ENCODE assay signal across 7 mouse cellular contexts in the genomic region with DNA sequence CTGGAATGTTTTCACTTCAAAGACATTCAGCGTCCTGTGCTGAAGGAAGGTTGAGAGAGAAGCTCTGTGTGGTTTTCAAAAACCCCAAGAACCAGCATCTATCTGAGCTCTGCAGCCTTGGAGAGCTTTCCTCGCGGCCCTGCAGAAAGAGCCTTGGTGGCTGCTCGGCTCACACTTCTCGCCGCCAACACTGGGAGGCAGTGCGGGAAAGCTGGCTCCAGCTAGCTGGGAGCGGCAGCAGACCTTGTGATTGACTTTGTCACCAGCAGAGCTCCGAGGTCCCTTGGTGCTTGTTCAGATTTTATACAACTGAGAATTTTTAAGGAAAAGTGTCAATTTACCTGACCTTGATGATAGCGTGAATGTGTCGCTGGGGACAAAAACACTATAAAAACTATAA.
A peak's percentile ranks its signal among the peaks of the same experiment; 100 is the strongest.
DNase-seq lines count a peak whose midpoint lies in the region; ATAC-seq and TF ChIP-seq lines count a peak whose summit lies in the region.

No protein-coding gene starts in this region.

- peaks cover 20% of the 10 kb centered on the region for H3K27me3 ChIP-seq in forebrain, embryonic 11.5 days (ENCODE audit: control insufficient read depth, insufficient read depth, low read length)
- 0 out of 2 replicates have a peak, but pooled peaks cover 4% of the 10 kb centered on the region for H3K27me3 ChIP-seq in intestine, postnatal 0 days (replicated peaks; ENCODE audit: control insufficient read depth, insufficient read depth, low read length)
- H3K27me3 ChIP-seq in midbrain, embryonic 16.5 days (ENCODE audit: control insufficient read depth, insufficient read depth, low read depth, low read length), result peaks cover 22% of the 10 kb centered on the region

- peak; percentile 92 for TF ChIP-seq CTCF in intestine, postnatal 0 days (IDR thresholded peaks at IDR 0.05; ENCODE audit: low read depth)

- no peaks in the 10 kb centered on the region for H3K4me1 ChIP-seq in forebrain, embryonic 11.5 days (replicated peaks; ENCODE audit: control insufficient read depth, insufficient read depth, low read length)
- no peaks in the 10 kb centered on the region for H3K4me1 ChIP-seq in intestine, postnatal 0 days (replicated peaks; ENCODE audit: control insufficient read depth, insufficient read depth, low read length)
- no peaks in the 10 kb centered on the region for H3K4me1 ChIP-seq in midbrain, embryonic 16.5 days (ENCODE audit: control insufficient read depth, insufficient read depth, low read length)

- no peak overlapping the region for H3K9ac ChIP-seq in forebrain, embryonic 11.5 days (ENCODE audit: low read length)
- no peak overlapping the region for H3K9ac ChIP-seq in intestine, postnatal 0 days (ENCODE audit: low read depth, low read length)
- H3K9ac ChIP-seq in midbrain, embryonic 16.5 days (ENCODE audit: low read depth, low read length), result no peak overlapping the region

- H3K4me2 ChIP-seq in forebrain, embryonic 11.5 days (ENCODE audit: low read depth, low read length, severe bottlenecking), result no peak overlapping the region
- no peak overlapping the region for H3K4me2 ChIP-seq in intestine, postnatal 0 days (replicated peaks; ENCODE audit: low read depth)
- H3K4me2 ChIP-seq in midbrain, embryonic 16.5 days (ENCODE audit: low read length), result 0 out of 2 replicates have a peak overlapping the region, but pooled peaks have one; percentile 3

- no peak for ATAC-seq in forebrain, embryonic 11.5 days (replicated peaks; ENCODE audit: low FRiP score)
- ATAC-seq in intestine, postnatal 0 days, result peak; percentile 69; the same call in 1 of the 2 replicates
- ATAC-seq in midbrain, embryonic 16.5 days, result peak; percentile 68; the same call in 1 of the 2 replicates

- intact Hi-C loops in left cerebral cortex, postnatal 14 days (cut with DNase I), result loop anchor here (5.0 kb wide), 1 partner anchor 292 kb away; no protein-coding TSS in a partner anchor

- no peak overlapping the region for H3K27ac ChIP-seq in forebrain, embryonic 11.5 days (ENCODE audit: low read depth, low read length)
- no peak overlapping the region for H3K27ac ChIP-seq in intestine, postnatal 0 days (ENCODE audit: low read depth, low read length)
- H3K27ac ChIP-seq in midbrain, embryonic 16.5 days (ENCODE audit: low read length), result no peak overlapping the region

- DNase-seq in WW6 (ENCODE audit: low read depth, low spot score), result peak; percentile 22
- DNase-seq in c-Kit-positive CD71-negative TER-119-negative erythroid progenitor cells, embryonic 14.5 days (ENCODE audit: low read depth), result peak; percentile 2
- DNase-seq in forebrain, embryonic 11.5 days (ENCODE audit: low spot score), result peak; percentile 78
- peak; percentile 66 to 69 for DNase-seq in left cerebral cortex, postnatal 14 days (ENCODE audit: low spot score in 2 of 2)
- peak; percentile 57 for DNase-seq in urinary bladder, postnatal 14 days (ENCODE audit: low spot score)

- H3K4me3 ChIP-seq in forebrain, embryonic 11.5 days (ENCODE audit: low read depth, low read length), result no peak overlapping the region
- H3K4me3 ChIP-seq in intestine, postnatal 0 days (ENCODE audit: low read depth, low read length), result no peak overlapping the region
- H3K4me3 ChIP-seq in midbrain, embryonic 16.5 days (ENCODE audit: low read depth, low read length), result no peak overlapping the region

- WGBS in forebrain, embryonic 11.5 days, result 11% methylated on average over 11 of the region's 11 CpGs
- WGBS in intestine, postnatal 0 days, result 12% methylated on average over 11 of the region's 11 CpGs
- 14% methylated on average over 11 of the region's 11 CpGs for WGBS in midbrain, embryonic 16.5 days

- no peaks in the 10 kb centered on the region for H3K36me3 ChIP-seq in forebrain, embryonic 11.5 days (ENCODE audit: control insufficient read depth, insufficient read depth, low read length)
- no peaks in the 10 kb centered on the region for H3K36me3 ChIP-seq in intestine, postnatal 0 days (ENCODE audit: control insufficient read depth, insufficient read depth)
- H3K36me3 ChIP-seq in midbrain, embryonic 16.5 days (ENCODE audit: control insufficient read depth, insufficient read depth, low read length), result no peaks in the 10 kb centered on the region

- no peaks in the 10 kb centered on the region for H3K9me3 ChIP-seq in forebrain, embryonic 11.5 days (ENCODE audit: control insufficient read depth, low read length)
- no peaks in the 10 kb centered on the region for H3K9me3 ChIP-seq in intestine, postnatal 0 days (ENCODE audit: control insufficient read depth)
- no peaks in the 10 kb centered on the region for H3K9me3 ChIP-seq in midbrain, embryonic 16.5 days (replicated peaks; ENCODE audit: control insufficient read depth, low read length, poor library complexity, severe bottlenecking)

Comparison
In these comparisons a context has a peak if more than half of its experiments do, and no peak if none do; other contexts are left out.
1. DNase-seq: peak in every context shown above with its lines; median percentile 78 in forebrain, embryonic 11.5 days; 68 in left cerebral cortex, postnatal 14 days; 57 in urinary bladder, postnatal 14 days; 22 in WW6; 2 in c-Kit-positive CD71-negative TER-119-negative erythroid progenitor cells, embryonic 14.5 days.